In the genomic region with DNA sequence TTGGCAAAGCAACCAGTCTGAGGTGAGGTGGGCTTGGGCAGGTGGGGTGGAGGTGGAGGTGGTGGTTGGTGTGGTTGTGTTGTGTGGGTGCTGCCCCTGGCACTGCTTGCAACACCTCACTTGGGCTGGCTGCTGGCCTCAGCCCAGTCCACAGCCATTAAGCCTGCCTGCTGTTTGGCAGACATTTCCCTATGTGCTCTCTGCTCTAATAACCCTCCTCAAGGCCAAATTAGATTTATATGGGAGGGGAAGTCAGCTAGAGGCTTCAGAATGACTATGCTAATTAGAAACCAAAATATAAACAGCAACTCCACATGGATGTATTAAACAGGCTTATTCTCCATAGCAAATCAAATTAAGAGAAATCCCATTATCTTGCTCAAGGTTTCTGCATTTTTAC, we compare ENCODE assay signal across 15 mouse cellular contexts.
A peak's percentile ranks its signal among the peaks of the same experiment; 100 is the strongest.
DNase-seq lines count a peak whose midpoint lies in the region; ATAC-seq lines count a peak whose summit lies in the region.
"Had no signal": no experiment of that assay in that cellular context is flagged by ENCODE, and none has a peak within 500 bp of the region (broad histone marks: within the 10 kb centered on the region; RNA-seq: fewer than 3 reads in every experiment).

No protein-coding gene starts in this region.

- no peaks in the 10 kb centered on the region for H3K27me3 ChIP-seq in forebrain, embryonic 16.5 days (replicated peaks; ENCODE audit: control insufficient read depth, insufficient read depth, low read length)
- H3K27me3 ChIP-seq in forebrain, embryonic 13.5 days = no peaks in the 10 kb centered on the region
- H3K27me3 ChIP-seq in midbrain, embryonic 12.5 days = no peaks in the 10 kb centered on the region
- no peaks in the 10 kb centered on the region for H3K27me3 ChIP-seq in midbrain, embryonic 10.5 days (ENCODE audit: low read depth, poor library complexity, severe bottlenecking)
- H3K27me3 ChIP-seq in hindbrain, embryonic 16.5 days (replicated peaks; ENCODE audit: control insufficient read depth, insufficient read depth, low read length) = no peaks in the 10 kb centered on the region
- H3K27me3 ChIP-seq: heart, embryonic 15.5 days; kidney, embryonic 15.5 days; limb, embryonic 13.5 days had no signal

- no peak overlapping the region for H3K27ac ChIP-seq in forebrain, embryonic 16.5 days (ENCODE audit: low read length)
- no peak overlapping the region for H3K27ac ChIP-seq in forebrain, embryonic 13.5 days
- H3K27ac ChIP-seq in midbrain, embryonic 12.5 days (replicated peaks) = no peak overlapping the region
- no peak overlapping the region for H3K27ac ChIP-seq in midbrain, embryonic 10.5 days (replicated peaks)
- peak overlapping the region; percentile 23; the same call in 1 of the 2 replicates for H3K27ac ChIP-seq in hindbrain, embryonic 16.5 days (ENCODE audit: low read depth, low read length)
- H3K27ac ChIP-seq: heart, embryonic 15.5 days; kidney, embryonic 15.5 days; limb, embryonic 13.5 days had no signal

- H3K9me3 ChIP-seq in forebrain, embryonic 16.5 days (ENCODE audit: control insufficient read depth, low read length) = no peaks in the 10 kb centered on the region
- no peaks in the 10 kb centered on the region for H3K9me3 ChIP-seq in forebrain, embryonic 13.5 days (replicated peaks)
- no peaks in the 10 kb centered on the region for H3K9me3 ChIP-seq in midbrain, embryonic 12.5 days
- H3K9me3 ChIP-seq in midbrain, embryonic 10.5 days (replicated peaks) = no peaks in the 10 kb centered on the region
- no peaks in the 10 kb centered on the region for H3K9me3 ChIP-seq in hindbrain, embryonic 16.5 days (ENCODE audit: control insufficient read depth, low read length)
- H3K9me3 ChIP-seq: heart, embryonic 15.5 days; kidney, embryonic 15.5 days; limb, embryonic 13.5 days had no signal

- no peaks in the 10 kb centered on the region for H3K4me1 ChIP-seq in forebrain, embryonic 16.5 days (replicated peaks; ENCODE audit: control insufficient read depth, insufficient read depth, low read length)
- H3K4me1 ChIP-seq in forebrain, embryonic 13.5 days = no peaks in the 10 kb centered on the region
- no peaks in the 10 kb centered on the region for H3K4me1 ChIP-seq in midbrain, embryonic 12.5 days
- H3K4me1 ChIP-seq in midbrain, embryonic 10.5 days = no peaks in the 10 kb centered on the region
- peaks cover 3% of the 10 kb centered on the region for H3K4me1 ChIP-seq in hindbrain, embryonic 16.5 days (ENCODE audit: control insufficient read depth, insufficient read depth, low read depth, low read length)
- H3K4me1 ChIP-seq: heart, embryonic 15.5 days; kidney, embryonic 15.5 days; limb, embryonic 13.5 days had no signal

- no peaks in the 10 kb centered on the region for H3K36me3 ChIP-seq in forebrain, embryonic 16.5 days (ENCODE audit: control insufficient read depth, insufficient read depth)
- H3K36me3 ChIP-seq in forebrain, embryonic 13.5 days (ENCODE audit: poor library complexity, severe bottlenecking) = no peaks in the 10 kb centered on the region
- no peaks in the 10 kb centered on the region for H3K36me3 ChIP-seq in midbrain, embryonic 12.5 days
- no peaks in the 10 kb centered on the region for H3K36me3 ChIP-seq in midbrain, embryonic 10.5 days
- H3K36me3 ChIP-seq in hindbrain, embryonic 16.5 days (ENCODE audit: control insufficient read depth, insufficient read depth, low read length) = no peaks in the 10 kb centered on the region
- H3K36me3 ChIP-seq: G1E; heart, embryonic 15.5 days; kidney, embryonic 15.5 days; limb, embryonic 13.5 days had no signal

- no peak overlapping the region for H3K4me3 ChIP-seq in forebrain, embryonic 16.5 days (replicated peaks; ENCODE audit: low read length)
- H3K4me3 ChIP-seq in forebrain, embryonic 13.5 days = no peak overlapping the region
- no peak overlapping the region for H3K4me3 ChIP-seq in midbrain, embryonic 12.5 days
- no peak overlapping the region for H3K4me3 ChIP-seq in midbrain, embryonic 10.5 days
- no peak overlapping the region for H3K4me3 ChIP-seq in hindbrain, embryonic 16.5 days (ENCODE audit: low read length)
- H3K4me3 ChIP-seq: heart, embryonic 15.5 days; kidney, embryonic 15.5 days; limb, embryonic 13.5 days had no signal

- peak; percentile 33; the same call in 1 of the 2 replicates for ATAC-seq in forebrain, embryonic 16.5 days
- no peak for ATAC-seq in forebrain, embryonic 13.5 days
- peak; percentile 62 for ATAC-seq in midbrain, embryonic 12.5 days (ENCODE audit: low FRiP score, low read depth)
- ATAC-seq in hindbrain, embryonic 16.5 days = peak; percentile 92
- no peak for ATAC-seq in CD4-positive, CD25-positive, alpha-beta regulatory T cell, adult 4 months

- H3K9ac ChIP-seq in forebrain, embryonic 16.5 days (replicated peaks; ENCODE audit: low read depth, low read length) = no peak overlapping the region
- no peak overlapping the region for H3K9ac ChIP-seq in forebrain, embryonic 13.5 days
- no peak overlapping the region for H3K9ac ChIP-seq in midbrain, embryonic 12.5 days (replicated peaks)
- no peak overlapping the region for H3K9ac ChIP-seq in hindbrain, embryonic 16.5 days (ENCODE audit: low read depth, low read length)
- H3K9ac ChIP-seq: heart, embryonic 15.5 days; kidney, embryonic 15.5 days; limb, embryonic 13.5 days had no signal

- DNase-seq in midbrain, embryonic 10.5 days (ENCODE audit: low spot score) = no peak
- no peak for DNase-seq in lung, postnatal 25 days (ENCODE audit: low spot score)
- DNase-seq: cerebellum, adult 11 months; lung, adult 18-20 months; lung, postnatal 4 days; thymus, postnatal 4 days had no signal

- H3K4me2 ChIP-seq in forebrain, embryonic 16.5 days (ENCODE audit: low read length) = no peak overlapping the region
- no peak overlapping the region for H3K4me2 ChIP-seq in forebrain, embryonic 13.5 days
- no peak overlapping the region for H3K4me2 ChIP-seq in midbrain, embryonic 12.5 days (replicated peaks)
- no peak overlapping the region for H3K4me2 ChIP-seq in hindbrain, embryonic 16.5 days (ENCODE audit: low read length)
- H3K4me2 ChIP-seq: heart, embryonic 15.5 days; kidney, embryonic 15.5 days; limb, embryonic 13.5 days had no signal

Comparison
In these comparisons a context has a peak if more than half of its experiments do, and no peak if none do; other contexts are left out.
1. ATAC-seq: peak in forebrain, embryonic 16.5 days (single experiment), midbrain, embryonic 12.5 days (single experiment) and hindbrain, embryonic 16.5 days (single experiment); none in forebrain, embryonic 13.5 days (single experiment) and CD4-positive, CD25-positive, alpha-beta regulatory T cell, adult 4 months (single experiment).